Comparison of ENCODE assay signal across 13 mouse cellular contexts in the genomic region with DNA sequence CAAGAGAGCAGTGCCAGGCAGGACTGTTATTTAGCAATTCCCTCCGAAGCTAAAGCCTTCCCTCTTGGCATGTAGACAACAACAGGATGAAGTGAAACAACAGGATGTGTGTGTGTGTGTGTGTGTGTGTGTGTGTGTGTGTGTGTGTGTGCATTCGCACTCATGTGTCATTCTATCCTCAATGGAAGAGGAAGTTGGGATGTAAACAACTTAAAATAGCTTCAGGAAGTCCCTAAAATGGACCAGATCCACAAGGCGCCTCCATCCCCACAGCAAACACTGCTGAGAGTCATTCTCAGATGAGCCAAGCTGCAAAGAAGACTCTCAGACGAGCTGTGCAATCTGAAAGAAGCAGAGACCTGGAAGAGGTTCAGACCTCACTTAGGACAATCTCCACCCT.
A peak's percentile ranks its signal among the peaks of the same experiment; 100 is the strongest.
DNase-seq lines count a peak whose midpoint lies in the region; ATAC-seq and TF ChIP-seq lines count a peak whose summit lies in the region.
"Had no signal": no experiment of that assay in that cellular context is flagged by ENCODE, and none has a peak within 500 bp of the region (broad histone marks: within the 10 kb centered on the region; RNA-seq: fewer than 3 reads in every experiment).

No protein-coding gene starts in this region.

- H3K4me3 ChIP-seq in kidney, adult 2 months (ENCODE audit: insufficient read depth, low read depth, low read length), result no peak overlapping the region
- H3K4me3 ChIP-seq in lung, embryonic 14.5 days (ENCODE audit: low read depth, low read length), result no peak overlapping the region
- H3K4me3 ChIP-seq in lung, adult 2 months (replicated peaks; ENCODE audit: extremely low read depth, low read depth, low read length), result no peak overlapping the region
- H3K4me3 ChIP-seq in lung, embryonic 16.5 days (ENCODE audit: low read length), result no peak overlapping the region
- H3K4me3 ChIP-seq: erythroblast, embryonic 14.5 days; stomach, embryonic 15.5 days had no signal

- no peak for TF ChIP-seq POLR2A in kidney, adult 2 months (IDR thresholded peaks at IDR 0.05; ENCODE audit: low read depth, low read length)
- TF ChIP-seq POLR2A in lung, adult 2 months (IDR thresholded peaks at IDR 0.05; ENCODE audit: borderline replicate concordance, extremely low read depth, low read depth, low read length), result no peak

- no peak for TF ChIP-seq CTCF in kidney, adult 2 months (conservative IDR thresholded peaks at IDR 0.05; ENCODE audit: insufficient read depth, insufficient read length, low read depth, low read length)
- no peak for TF ChIP-seq CTCF in lung, embryonic 14.5 days (IDR thresholded peaks at IDR 0.05; ENCODE audit: low read depth)
- no peak for TF ChIP-seq CTCF in lung, adult 2 months (IDR thresholded peaks at IDR 0.05; ENCODE audit: insufficient read depth, low read length)

- no peak overlapping the region for H3K9ac ChIP-seq in lung, embryonic 14.5 days
- no peak overlapping the region for H3K9ac ChIP-seq in lung, embryonic 16.5 days (ENCODE audit: low read length)
- H3K9ac ChIP-seq: forebrain, postnatal 0 days; stomach, embryonic 15.5 days had no signal

- no peaks in the 10 kb centered on the region for H3K9me3 ChIP-seq in lung, embryonic 14.5 days (ENCODE audit: low read depth, low read length)
- no peaks in the 10 kb centered on the region for H3K9me3 ChIP-seq in lung, embryonic 16.5 days (ENCODE audit: control insufficient read depth, low read length)
- H3K9me3 ChIP-seq: stomach, embryonic 15.5 days had no signal

- 65% methylated on average over 4 of the region's 4 CpGs for WGBS in kidney, adult 2 months
- WGBS in lung, embryonic 14.5 days, result 48% methylated on average over 4 of the region's 4 CpGs
- WGBS in lung, adult 2 months, result 13% methylated on average over 4 of the region's 4 CpGs
- WGBS in lung, embryonic 16.5 days, result 39% methylated on average over 4 of the region's 4 CpGs

- no peaks in the 10 kb centered on the region for H3K36me3 ChIP-seq in kidney, adult 2 months (ENCODE audit: control insufficient read depth, insufficient read depth, low read length)
- H3K36me3 ChIP-seq in lung, embryonic 14.5 days (ENCODE audit: insufficient read depth), result no peaks in the 10 kb centered on the region
- no peaks in the 10 kb centered on the region for H3K36me3 ChIP-seq in lung, embryonic 16.5 days (ENCODE audit: control insufficient read depth, insufficient read depth, low read length)
- H3K36me3 ChIP-seq: stomach, embryonic 15.5 days had no signal

- peak; percentile 28 for DNase-seq in kidney, adult 2 months
- DNase-seq in kidney, adult 18-20 months, result no peak
- DNase-seq in lung, embryonic 14.5 days, result peak; percentile 72
- DNase-seq in lung, adult 2 months, result no peak
- no peak for DNase-seq in urinary bladder, postnatal 4 days (ENCODE audit: low spot score in 2 of 2)
- DNase-seq: cerebellum, adult 11-12 months; forebrain, postnatal 0 days had no signal

- H3K27ac ChIP-seq in kidney, adult 2 months (ENCODE audit: insufficient read depth, low read depth, low read length), result no peak overlapping the region
- 0 out of 2 replicates have a peak overlapping the region, but pooled peaks have one; percentile 46 for H3K27ac ChIP-seq in lung, embryonic 14.5 days (ENCODE audit: low read depth)
- peak overlapping the region; percentile 57 for H3K27ac ChIP-seq in lung, embryonic 16.5 days (ENCODE audit: low read length)
- H3K27ac ChIP-seq: stomach, embryonic 15.5 days had no signal

- H3K27me3 ChIP-seq in kidney, adult 2 months (replicated peaks; ENCODE audit: control insufficient read depth, insufficient read depth, low read length), result no peaks in the 10 kb centered on the region
- no peaks in the 10 kb centered on the region for H3K27me3 ChIP-seq in lung, embryonic 14.5 days (ENCODE audit: insufficient read depth, low read length)
- no peaks in the 10 kb centered on the region for H3K27me3 ChIP-seq in lung, embryonic 16.5 days (ENCODE audit: control insufficient read depth, insufficient read depth, low read depth, low read length)
- H3K27me3 ChIP-seq: stomach, embryonic 15.5 days had no signal

- H3K4me2 ChIP-seq in lung, embryonic 14.5 days, result no peak overlapping the region
- H3K4me2 ChIP-seq in lung, embryonic 16.5 days (ENCODE audit: low read depth, low read length), result no peak overlapping the region
- H3K4me2 ChIP-seq: midbrain, embryonic 11.5 days; stomach, embryonic 15.5 days had no signal

- ATAC-seq in lung, embryonic 14.5 days (ENCODE audit: insufficient read depth), result peak; percentile 54; the same call in 1 of the 2 replicates
- peak; percentile 90 for ATAC-seq in lung, embryonic 16.5 days (ENCODE audit: low read depth)
- peak; percentile 39; the same call in 1 of the 2 replicates for ATAC-seq in megakaryocyte progenitor cell, adult 5-6 weeks (replicated peaks; ENCODE audit: poor library complexity)
- ATAC-seq: CD4-positive, CD25-positive, alpha-beta regulatory T cell, adult 4 months; forebrain, postnatal 0 days had no signal

- H3K4me1 ChIP-seq in kidney, adult 2 months (ENCODE audit: control insufficient read depth, insufficient read depth, low read length), result peaks cover 4% of the 10 kb centered on the region; the same call in 1 of the 2 replicates
- 0 out of 2 replicates have a peak, but pooled peaks cover 3% of the 10 kb centered on the region for H3K4me1 ChIP-seq in lung, embryonic 14.5 days (ENCODE audit: insufficient read depth)
- peaks cover 8% of the 10 kb centered on the region for H3K4me1 ChIP-seq in lung, adult 2 months (ENCODE audit: control insufficient read depth, insufficient read depth, low read length)
- peaks cover 8% of the 10 kb centered on the region for H3K4me1 ChIP-seq in lung, embryonic 16.5 days (replicated peaks; ENCODE audit: control insufficient read depth, insufficient read depth, low read length)
- H3K4me1 ChIP-seq: stomach, embryonic 15.5 days had no signal

Comparison
In these comparisons a context has a peak if more than half of its experiments do, and no peak if none do; other contexts are left out.
1. DNase-seq: peak in kidney, adult 2 months (single experiment) and lung, embryonic 14.5 days (single experiment); none in kidney, adult 18-20 months (single experiment), lung, adult 2 months (single experiment) and urinary bladder, postnatal 4 days (0 of 2).
2. ATAC-seq: peak in every context shown above with its lines; median percentile 90 in lung, embryonic 16.5 days; 54 in lung, embryonic 14.5 days; 39 in megakaryocyte progenitor cell, adult 5-6 weeks.